Mouse (Mus musculus) bone marrow, adult 2 months (tissue): ENCODE data around the gene Bcl7c.

ENCODE experiments used
- CTCF ChIP-seq: fragments of 200-500 bp; IDR thresholded peaks from 2 replicates; pipeline ENCODE4 v1.5.1; 2011; ENCODE audit warnings: low read length, control low read depth; ENCODE audit not compliant: control insufficient read depth, insufficient read depth
- POLR2A ChIP-seq: fragments of 200-500 bp; IDR thresholded peaks from 2 replicates; pipeline ENCODE4 v1.6.1; 2011; ENCODE audit warnings: low read depth, mild to moderate bottlenecking, control low read depth, low read length, borderline replicate concordance; ENCODE audit not compliant: control insufficient read depth

GRCm38 (mm10) chr7:127660882-127661281, 47.9 kb downstream of the Bcl7c start:
- TF ChIP-seq POLR2A (no peak), CTCF (no peak)
